Mouse (Mus musculus) neutrophil, adult 5-6 weeks (primary cell): ENCODE measurements at regions not wholly inside any gene's neighbourhood (a gene's known extent, or its start where the extent isn't known, plus 50 kb on each side); places are given as distances from the start of the nearest gene placed in this dataset.
A peak's percentile ranks its signal among the peaks of the same experiment; 100 is the strongest.

Experiments
- ATAC-seq: fragments of 151-379, 151-347 bp; 2 replicates; pipeline ENCODE4 v1.8.0; 2017; ENCODE audit warnings: mild to moderate bottlenecking, moderate TSS enrichment; ENCODE audit not compliant: insufficient number of reproducible peaks, poor library complexity, low FRiP score, severe bottlenecking; ENCODE audit errors: extremely low read depth

DNA sequence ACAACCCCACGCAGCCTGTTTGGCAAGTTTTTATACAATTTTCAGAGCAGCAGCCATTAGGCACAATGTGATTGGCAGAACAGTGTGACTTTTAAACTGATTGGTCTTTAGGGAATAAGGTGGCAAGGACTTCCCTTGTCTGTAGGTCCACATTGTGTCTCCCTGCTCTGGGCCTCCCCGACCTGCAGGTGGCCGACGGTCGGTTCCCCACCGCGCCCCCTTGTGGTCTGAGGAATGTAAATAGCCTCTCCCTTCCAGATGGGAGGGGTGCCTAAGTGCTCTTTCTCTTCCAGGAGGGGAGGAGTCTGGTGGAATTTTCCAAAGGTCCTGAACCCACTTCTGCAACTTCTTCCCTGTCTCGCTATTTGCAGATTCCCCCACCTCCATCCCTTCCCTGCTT is 52.5 kb upstream of the Prr5 start:
- peak; percentile 42; the same call in 1 of the 2 replicates for ATAC-seq

DNA sequence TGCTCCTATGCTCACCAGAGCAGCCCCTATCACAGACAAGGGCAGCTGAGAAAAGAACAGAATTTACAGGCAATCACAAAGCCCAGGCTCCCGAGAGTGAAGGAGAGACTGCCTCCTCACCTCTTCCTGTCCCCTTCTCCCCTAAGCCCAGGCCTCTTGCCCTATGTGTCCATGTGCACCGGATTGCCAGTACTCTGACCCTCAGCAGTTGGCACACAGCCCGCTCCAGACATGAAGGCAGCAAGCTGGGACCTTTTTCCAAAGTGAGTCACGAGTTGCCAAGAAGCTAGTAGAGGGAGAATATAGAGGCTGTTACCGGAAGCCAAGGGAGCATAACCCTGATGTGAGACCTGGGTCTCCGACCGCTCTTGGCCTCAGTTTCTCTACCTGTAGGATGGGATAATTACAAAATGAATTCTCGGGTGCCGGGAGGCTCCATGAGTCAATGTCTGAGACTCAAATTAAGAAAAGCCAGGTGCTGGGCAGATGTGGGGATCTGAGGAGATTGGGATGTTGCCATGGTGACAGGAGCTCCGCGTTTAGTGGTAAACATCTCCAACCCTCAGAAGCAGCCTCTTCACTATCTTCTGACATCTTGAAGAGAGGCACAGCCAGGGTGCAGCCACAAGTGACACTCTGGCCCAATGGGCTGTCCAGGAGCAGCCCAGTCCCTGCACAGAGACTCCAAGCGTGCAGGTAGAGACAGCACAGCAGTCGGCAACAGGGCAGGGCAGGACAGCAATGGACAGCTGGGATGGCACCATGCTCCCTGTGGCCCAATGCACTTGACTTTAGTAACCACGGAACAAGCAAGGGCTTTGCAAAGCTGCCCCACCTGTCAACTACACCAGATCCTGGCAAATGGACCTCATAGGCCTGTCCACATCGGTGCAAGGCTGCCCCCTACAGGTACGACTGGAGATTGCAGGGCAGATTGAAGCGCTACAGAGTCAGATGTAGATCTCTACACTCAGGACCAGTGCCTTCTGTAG is 55.6 kb upstream of the Prr5 start:
- peak; percentile 59 for ATAC-seq

DNA sequence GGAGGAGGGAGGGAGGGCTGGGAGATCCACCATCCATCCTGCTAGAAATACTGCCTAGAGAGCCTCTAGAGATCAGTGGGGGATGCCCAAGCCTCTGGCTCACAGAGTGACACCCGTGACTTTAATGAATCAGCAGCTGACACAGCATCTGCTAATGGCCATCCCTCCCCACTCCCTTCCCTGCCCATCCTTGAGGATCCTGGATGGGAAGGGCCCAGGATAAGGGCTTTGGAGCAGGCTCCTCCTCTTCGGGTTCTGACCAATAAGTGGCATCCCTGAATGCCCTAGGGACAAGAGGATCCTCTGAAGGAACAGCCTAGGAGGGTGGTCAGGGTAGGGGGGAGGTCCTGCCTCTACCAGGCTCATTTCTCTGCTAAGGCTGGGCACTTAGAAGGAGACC is 55.3 kb upstream of the Rtl6 start:
- ATAC-seq: no peak

DNA sequence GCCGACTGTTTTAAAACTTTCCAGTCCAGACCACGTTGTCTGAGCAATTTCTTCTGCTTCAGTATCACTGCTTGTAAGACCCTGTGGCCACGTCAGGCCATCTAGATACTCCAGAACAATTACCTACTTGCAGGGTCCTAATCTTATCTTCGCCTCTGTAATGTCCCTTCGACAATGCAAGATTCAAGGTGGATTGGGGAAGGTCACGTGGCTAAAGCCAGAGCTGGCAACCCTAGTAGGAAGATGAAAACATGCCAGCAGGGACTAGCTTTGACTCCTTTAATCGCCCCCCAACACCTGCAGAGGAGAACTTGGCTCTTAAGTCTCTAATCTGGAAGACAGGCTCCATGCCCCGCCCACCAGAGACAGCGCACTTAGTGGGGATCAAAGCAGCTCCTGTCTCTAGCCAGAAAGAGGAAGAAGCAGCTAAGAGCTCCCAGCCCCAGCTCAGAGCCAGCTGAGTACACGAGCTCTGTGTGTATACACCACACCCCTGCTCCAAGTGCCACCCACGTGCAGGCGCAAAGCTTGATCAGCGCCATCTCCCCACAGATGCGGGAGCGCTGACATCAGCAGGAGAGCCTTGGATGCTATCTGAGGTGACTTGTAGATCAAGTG is 52.3 kb upstream of the Rtl6 start:
- peak; percentile 30; the same call in 1 of the 2 replicates for ATAC-seq

DNA sequence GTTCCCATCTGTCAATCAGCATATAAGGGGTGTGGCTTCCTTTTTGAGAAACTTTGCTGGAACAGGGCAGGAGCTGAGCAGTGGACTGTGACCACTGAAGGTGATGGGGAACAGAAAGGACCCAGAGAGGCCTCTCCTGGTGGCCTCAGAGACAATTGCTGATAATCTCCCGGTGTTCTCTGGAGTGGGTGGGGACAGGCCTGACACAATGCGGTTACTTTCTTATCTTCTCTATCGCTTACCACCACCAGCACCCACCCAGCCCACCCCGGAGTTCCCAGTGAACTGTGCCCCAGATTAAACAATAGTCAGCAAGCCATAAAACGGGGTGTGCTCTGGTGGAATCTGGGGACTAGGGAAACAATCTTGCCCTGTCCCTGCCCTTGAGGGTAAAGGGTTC is 51.4 kb upstream of the Rtl6 start:
- no peak for ATAC-seq
